13 mouse cellular contexts compared by ENCODE assay signal in the genomic region with DNA sequence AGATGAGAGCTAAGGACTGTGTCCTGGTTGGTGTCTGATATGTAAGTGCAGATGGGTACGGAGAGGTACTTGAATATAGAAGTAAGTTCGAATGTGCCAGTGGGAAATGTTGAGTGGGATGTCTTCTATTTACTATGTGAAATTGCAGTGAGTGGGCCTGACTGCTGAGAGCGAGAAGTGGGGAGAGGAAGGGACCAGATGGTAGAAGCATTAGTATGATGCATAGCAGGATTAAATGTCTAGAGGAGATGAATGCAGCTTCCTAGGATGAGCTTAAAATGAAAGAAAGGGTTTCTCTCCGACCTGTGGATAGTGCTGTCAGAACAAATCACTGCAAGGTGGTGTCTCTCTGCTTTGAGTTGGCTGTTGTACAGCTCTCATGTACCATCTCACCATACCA.
A peak's percentile ranks its signal among the peaks of the same experiment; 100 is the strongest.
DNase-seq lines count a peak whose midpoint lies in the region.
"Had no signal": no experiment of that assay in that cellular context is flagged by ENCODE, and none has a peak within 500 bp of the region (broad histone marks: within the 10 kb centered on the region; RNA-seq: fewer than 3 reads in every experiment).

No protein-coding gene starts in this region.

- H3K27ac ChIP-seq in limb, embryonic 10.5 days = no peak overlapping the region
- H3K27ac ChIP-seq: midbrain, embryonic 13.5 days had no signal

- intact Hi-C loops in left cerebral cortex, postnatal 14 days (cut with DNase I) = loop anchor here (10.0 kb wide), 1 partner anchor 83 kb away; no protein-coding TSS in a partner anchor

- H3K4me3 ChIP-seq in limb, embryonic 10.5 days = no peak overlapping the region
- H3K4me3 ChIP-seq: midbrain, embryonic 13.5 days had no signal

- H3K4me1 ChIP-seq in limb, embryonic 10.5 days = no peaks in the 10 kb centered on the region
- H3K4me1 ChIP-seq: midbrain, embryonic 13.5 days had no signal

- WGBS in limb, embryonic 10.5 days = 85% methylated on average over 4 of the region's 4 CpGs

- no peaks in the 10 kb centered on the region for H3K36me3 ChIP-seq in limb, embryonic 10.5 days
- H3K36me3 ChIP-seq: midbrain, embryonic 13.5 days had no signal

- no peaks in the 10 kb centered on the region for H3K9me3 ChIP-seq in limb, embryonic 10.5 days (replicated peaks)
- H3K9me3 ChIP-seq: midbrain, embryonic 13.5 days had no signal

- H3K27me3 ChIP-seq in limb, embryonic 10.5 days (ENCODE audit: low read depth, poor library complexity, severe bottlenecking) = no peaks in the 10 kb centered on the region
- H3K27me3 ChIP-seq: CH12.LX; midbrain, embryonic 13.5 days had no signal

- peak; percentile 2 for DNase-seq in cerebellum, adult 11 months
- DNase-seq in cerebellum, adult 18-20 months = no peak
- peak; percentile 75 for DNase-seq in right cerebral cortex, adult 18-20 months
- no peak for DNase-seq in right cerebral cortex, postnatal 4 days
- peak; percentile 56 to 82 for DNase-seq in left cerebral cortex, postnatal 14 days (ENCODE audit: low spot score in 2 of 2)
- no peak for DNase-seq in limb, embryonic 10.5 days (ENCODE audit: low spot score)
- no peak for DNase-seq in thymus, postnatal 10 days (ENCODE audit: low spot score in 2 of 2)
- DNase-seq in liver = no peak
- DNase-seq: lung, embryonic 14.5 days; spleen, adult 18-20 months; thymus, postnatal 4 days had no signal

Comparison
In these comparisons a context has a peak if more than half of its experiments do, and no peak if none do; other contexts are left out.
1. DNase-seq: peak in cerebellum, adult 11 months (single experiment), right cerebral cortex, adult 18-20 months (single experiment) and left cerebral cortex, postnatal 14 days (2 of 2); none in cerebellum, adult 18-20 months (0 of 2), right cerebral cortex, postnatal 4 days (single experiment), limb, embryonic 10.5 days (single experiment), thymus, postnatal 10 days (0 of 2) and liver (single experiment).